Mouse (Mus musculus): ENCODE data around the gene Rbp4. TPM values are rescaled to one million over a fixed set of nuclear protein-coding genes. Genes with fewer than 3 reads are reported as not detected.

The Rbp4 gene
- polyA plus RNA-seq, 1 experiment, result 0.35 TPM

GRCm38 (mm10) chr19:38114834-38115491 lies 10.1 kb downstream of the Rbp4 start:
- no peaks in the 10 kb centered on the region for H3K36me3 ChIP-seq (ENCODE audit: control insufficient read depth, insufficient read depth)
- H3ac ChIP-seq (ENCODE audit: control insufficient read depth, insufficient read length), result no peak overlapping the region
- H3K4me2 ChIP-seq (ENCODE audit: low read depth), result no peak overlapping the region
- H3K27me3 ChIP-seq (ENCODE audit: control insufficient read depth, insufficient read depth, insufficient read length), result peaks cover 4% of the 10 kb centered on the region
- no peak overlapping the region for H3K4me3 ChIP-seq
- TF ChIP-seq USF1 (IDR thresholded peaks at IDR 0.05; ENCODE audit: low read depth) (no peak), SRF (IDR thresholded peaks at IDR 0.05; ENCODE audit: control insufficient read depth, insufficient read length, low read depth) (no peak), POLR2A (IDR thresholded peaks at IDR 0.05; ENCODE audit: insufficient read length, low read depth) (no peak), E2F4 (IDR thresholded peaks at IDR 0.05; ENCODE audit: insufficient read depth) (no peak), MAX (IDR thresholded peaks at IDR 0.05; ENCODE audit: low read depth) (no peak), REST (IDR thresholded peaks at IDR 0.05; ENCODE audit: insufficient read depth, insufficient read length) (no peak), POLR2AphosphoS2 (IDR thresholded peaks at IDR 0.05; ENCODE audit: insufficient read length, low read depth) (no peak), TCF3 (IDR thresholded peaks at IDR 0.05; ENCODE audit: insufficient read length, low read depth) (no peak), MYOD1 (IDR thresholded peaks at IDR 0.05; ENCODE audit: control insufficient read depth in 1 of 3, insufficient read length in 2 of 3, low read depth in 2 of 3) (no peak), MYOG (IDR thresholded peaks at IDR 0.05; ENCODE audit: control insufficient read depth in 1 of 3, insufficient read depth in 1 of 3, insufficient read length in 2 of 3, low read depth in 2 of 3) (no peak), CEBPB (IDR thresholded peaks at IDR 0.05; ENCODE audit: insufficient read depth, poor library complexity, severe bottlenecking) (no peak)
- H3K79me2 ChIP-seq (ENCODE audit: control insufficient read depth, insufficient read depth), result no peaks in the 10 kb centered on the region

- Histone ChIP-seq H3K4me3 (no peak overlapping the region), H3ac (ENCODE audit: control insufficient read depth, insufficient read length) (no peak overlapping the region), H3K79me2 (ENCODE audit: control insufficient read depth, insufficient read depth) (no peaks in the 10 kb centered on the region), H3K36me3 (ENCODE audit: control insufficient read depth, insufficient read depth) (no peaks in the 10 kb centered on the region), H3K4me2 (ENCODE audit: low read depth) (no peak overlapping the region), H3K27me3 (ENCODE audit: control insufficient read depth, insufficient read depth, insufficient read length) (peaks cover 4% of the 10 kb centered on the region)
- TF ChIP-seq USF1 (IDR thresholded peaks at IDR 0.05; ENCODE audit: low read depth) (no peak), POLR2A (IDR thresholded peaks at IDR 0.05; ENCODE audit: insufficient read length, low read depth) (no peak), TCF12 (IDR thresholded peaks at IDR 0.05; ENCODE audit: insufficient read depth, poor library complexity, severe bottlenecking) (no peak), MYOG (IDR thresholded peaks at IDR 0.05; ENCODE audit: control insufficient read depth in 1 of 3, insufficient read depth in 1 of 3, insufficient read length in 2 of 3, low read depth in 2 of 3) (no peak), REST (IDR thresholded peaks at IDR 0.05; ENCODE audit: insufficient read depth, insufficient read length) (no peak), MAX (IDR thresholded peaks at IDR 0.05; ENCODE audit: low read depth) (no peak)
Observed at GRCm38 (mm10) chr19:38112575-38112974, 12.5 kb downstream of the Rbp4 start.

GRCm38 (mm10) chr19:38111056-38111455 lies 14.0 kb downstream of the Rbp4 start:
- no peaks in the 10 kb centered on the region for H3K79me2 ChIP-seq (ENCODE audit: control insufficient read depth, insufficient read depth)
- peak overlapping the region; percentile 64 for H3K4me2 ChIP-seq (ENCODE audit: low read depth)
- no peaks in the 10 kb centered on the region for H3K27me3 ChIP-seq (ENCODE audit: control insufficient read depth, insufficient read depth, insufficient read length)
- H3K4me3 ChIP-seq, result no peak overlapping the region
- H3K36me3 ChIP-seq (ENCODE audit: control insufficient read depth, insufficient read depth), result no peaks in the 10 kb centered on the region
- no peak for TF ChIP-seq TCF12 (IDR thresholded peaks at IDR 0.05; ENCODE audit: insufficient read depth, poor library complexity, severe bottlenecking)
- no peak for TF ChIP-seq POLR2A (IDR thresholded peaks at IDR 0.05; ENCODE audit: insufficient read length, low read depth)
- no peak for TF ChIP-seq USF1 (IDR thresholded peaks at IDR 0.05; ENCODE audit: low read depth)
- TF ChIP-seq E2F4 (IDR thresholded peaks at IDR 0.05; ENCODE audit: insufficient read depth), result no peak
- no peak for TF ChIP-seq CEBPB (IDR thresholded peaks at IDR 0.05; ENCODE audit: insufficient read depth, poor library complexity, severe bottlenecking)
- TF ChIP-seq MYOG (IDR thresholded peaks at IDR 0.05; ENCODE audit: control insufficient read depth in 1 of 3, insufficient read depth in 1 of 3, insufficient read length in 2 of 3, low read depth in 2 of 3), result no peak
- TF ChIP-seq REST (IDR thresholded peaks at IDR 0.05; ENCODE audit: insufficient read depth, insufficient read length), result no peak
- no peak for TF ChIP-seq MAX (IDR thresholded peaks at IDR 0.05; ENCODE audit: low read depth)
- no peak for TF ChIP-seq POLR2AphosphoS2 (IDR thresholded peaks at IDR 0.05; ENCODE audit: insufficient read length, low read depth)
- TF ChIP-seq TCF3 (IDR thresholded peaks at IDR 0.05; ENCODE audit: insufficient read length, low read depth), result no peak
- no peak for TF ChIP-seq SRF (IDR thresholded peaks at IDR 0.05; ENCODE audit: control insufficient read depth, insufficient read length, low read depth)
- no peak for TF ChIP-seq MYOD1 (IDR thresholded peaks at IDR 0.05; ENCODE audit: control insufficient read depth in 1 of 3, insufficient read length in 2 of 3, low read depth in 2 of 3)
- H3ac ChIP-seq (ENCODE audit: control insufficient read depth, insufficient read length), result no peak overlapping the region

- TF ChIP-seq MYOG (IDR thresholded peaks at IDR 0.05; ENCODE audit: control insufficient read depth in 1 of 3, insufficient read depth in 1 of 3, insufficient read length in 2 of 3, low read depth in 2 of 3) (no peak), POLR2AphosphoS2 (IDR thresholded peaks at IDR 0.05; ENCODE audit: insufficient read length, low read depth) (no peak), MYOD1 (IDR thresholded peaks at IDR 0.05; ENCODE audit: control insufficient read depth in 1 of 3, insufficient read length in 2 of 3, low read depth in 2 of 3) (no peak), REST (IDR thresholded peaks at IDR 0.05; ENCODE audit: insufficient read depth, insufficient read length) (no peak), MAX (IDR thresholded peaks at IDR 0.05; ENCODE audit: low read depth) (no peak)
- H3K27me3 ChIP-seq (ENCODE audit: control insufficient read depth, insufficient read depth, insufficient read length), result peaks cover 8% of the 10 kb centered on the region
- H3K4me2 ChIP-seq (ENCODE audit: low read depth), result no peak overlapping the region
- H3ac ChIP-seq (ENCODE audit: control insufficient read depth, insufficient read length), result no peak overlapping the region
- H3K79me2 ChIP-seq (ENCODE audit: control insufficient read depth, insufficient read depth), result no peaks in the 10 kb centered on the region
- H3K36me3 ChIP-seq (ENCODE audit: control insufficient read depth, insufficient read depth), result no peaks in the 10 kb centered on the region
- no peak overlapping the region for H3K4me3 ChIP-seq
Observed at GRCm38 (mm10) chr19:38109506-38110242, 15.4 kb downstream of the Rbp4 start.

Measured in myocyte (in vitro differentiated cells).